Mouse (Mus musculus) kidney, embryonic 14.5 days (tissue): ENCODE measurements around the gene Shprh. TPM values are rescaled to one million over a fixed set of nuclear protein-coding genes. Genes with fewer than 3 reads are reported as not detected.
"Not testable (repeated sequence)": the region's sequence is repeated elsewhere in the genome, so short reads cannot be mapped to it uniquely, and the experiment has no call there.

Experiments used
- ATAC-seq: fragments of 200-750 bp; cut with Nextera tagmentation; 2 replicates; pipeline ENCODE4 v1.8.0; 2017; ENCODE audit warnings: moderate number of reproducible peaks, mild to moderate bottlenecking, moderate TSS enrichment, moderate library complexity; ENCODE audit not compliant: low FRiP score, low TSS enrichment
- H3K27ac ChIP-seq: fragments of 300-500 bp; sonication (generic); 2 replicates; pipeline ENCODE4 v1.5.1; 2014; ENCODE audit warnings: low read depth, mild to moderate bottlenecking, low read length, moderate library complexity, mixed read lengths
- H3K27me3 ChIP-seq: fragments of 300-500 bp; sonication (generic); 2 replicates; pipeline ENCODE4 v1.6.1; 2014; ENCODE audit warnings: mild to moderate bottlenecking, low read length; ENCODE audit not compliant: control insufficient read depth, insufficient read depth
- H3K36me3 ChIP-seq: fragments of 300-500 bp; sonication (generic); 2 replicates; pipeline ENCODE4 v1.6.1; 2014; ENCODE audit warnings: low read length, mixed read lengths; ENCODE audit not compliant: control insufficient read depth, insufficient read depth
- H3K4me1 ChIP-seq: fragments of 300-500 bp; sonication (generic); 2 replicates; pipeline ENCODE4 v1.6.1; 2014; ENCODE audit warnings: low read length, mixed read lengths; ENCODE audit not compliant: control insufficient read depth, insufficient read depth
- H3K4me2 ChIP-seq: fragments of 300-500 bp; sonication (generic); replicated peaks from 2 replicates; pipeline ENCODE4 v1.6.1; 2014; ENCODE audit warnings: low read depth, mild to moderate bottlenecking, low read length
- H3K4me3 ChIP-seq: fragments of 300-500 bp; sonication (generic); 2 replicates; pipeline ENCODE4 v1.5.1; 2014; ENCODE audit warnings: mild to moderate bottlenecking, low read length
- H3K9ac ChIP-seq: fragments of 300-500 bp; sonication (generic); 2 replicates; pipeline ENCODE4 v1.6.1; 2014; ENCODE audit warnings: low read depth, mild to moderate bottlenecking, low read length, moderate library complexity
- H3K9me3 ChIP-seq: fragments of 300-500 bp; sonication (generic); 2 replicates; pipeline ENCODE4 v1.6.1; 2016; ENCODE audit warnings: low read length; ENCODE audit not compliant: control insufficient read depth
- WGBS: fragments of 180-500 bp; shearing (Covaris S2); extraction: QIAGEN DNeasy Blood & Tissue Kit; methylation state at CpG from one replicate; pipeline ENCODE4 v1.1.7; 2014; 5-methylcytosine and 5-hydroxymethylcytosine counted together
- polyA plus RNA-seq: library from polyadenylated mRNA; unstranded; fragments of >200 nt; fragmentation: Nextera tagmentation; extraction: Ambion mirVana; gene quantifications from 2 replicates; pipeline ENCODE4 v1.2.1, GENCODE M21; 2014

Gene Shprh
- polyA plus RNA-seq, 1 experiment from 2014 or later = 27.2 TPM

DNA sequence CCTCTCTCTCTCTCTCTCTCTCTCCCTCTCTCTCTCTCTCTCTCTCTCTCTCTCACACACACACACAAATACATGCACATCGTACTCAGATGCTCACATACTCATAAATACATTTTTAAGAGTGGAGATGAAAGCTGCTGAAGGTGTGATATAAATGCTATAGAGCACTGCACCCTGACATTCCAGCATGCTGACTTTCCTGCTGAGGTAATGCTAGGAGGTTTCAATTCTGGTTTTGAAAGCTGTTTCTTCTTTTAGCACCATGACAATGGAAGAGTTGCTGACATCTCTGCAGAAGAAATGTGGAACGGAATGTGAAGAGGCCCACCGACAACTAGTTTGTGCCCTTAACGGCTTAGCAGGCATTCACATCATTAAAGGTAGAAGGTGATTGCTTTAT lies 22.4 kb downstream of the Shprh start:
- no peak overlapping the region for H3K4me2 ChIP-seq
- H3K4me1 ChIP-seq = no peaks in the 10 kb centered on the region
- no peak overlapping the region for H3K4me3 ChIP-seq
- no peaks in the 10 kb centered on the region for H3K27me3 ChIP-seq
- H3K27ac ChIP-seq = no peak overlapping the region
- H3K9ac ChIP-seq = no peak overlapping the region
- peaks cover 73% of the 10 kb centered on the region for H3K36me3 ChIP-seq
- 94% methylated on average over 4 of the region's 4 CpGs for WGBS
- no peak for ATAC-seq
- no peaks in the 10 kb centered on the region for H3K9me3 ChIP-seq

GRCm38 (mm10) chr10:11172519-11172918 lies 23.3 kb downstream of the Shprh start:
- Histone ChIP-seq H3K4me3 (no peak overlapping the region), H3K9ac (no peak overlapping the region), H3K27me3 (no peaks in the 10 kb centered on the region), H3K4me1 (no peaks in the 10 kb centered on the region), H3K4me2 (no peak overlapping the region), H3K36me3 (peaks cover 71% of the 10 kb centered on the region), H3K9me3 (no peaks in the 10 kb centered on the region), H3K27ac (no peak overlapping the region)
- no peak for ATAC-seq

DNA sequence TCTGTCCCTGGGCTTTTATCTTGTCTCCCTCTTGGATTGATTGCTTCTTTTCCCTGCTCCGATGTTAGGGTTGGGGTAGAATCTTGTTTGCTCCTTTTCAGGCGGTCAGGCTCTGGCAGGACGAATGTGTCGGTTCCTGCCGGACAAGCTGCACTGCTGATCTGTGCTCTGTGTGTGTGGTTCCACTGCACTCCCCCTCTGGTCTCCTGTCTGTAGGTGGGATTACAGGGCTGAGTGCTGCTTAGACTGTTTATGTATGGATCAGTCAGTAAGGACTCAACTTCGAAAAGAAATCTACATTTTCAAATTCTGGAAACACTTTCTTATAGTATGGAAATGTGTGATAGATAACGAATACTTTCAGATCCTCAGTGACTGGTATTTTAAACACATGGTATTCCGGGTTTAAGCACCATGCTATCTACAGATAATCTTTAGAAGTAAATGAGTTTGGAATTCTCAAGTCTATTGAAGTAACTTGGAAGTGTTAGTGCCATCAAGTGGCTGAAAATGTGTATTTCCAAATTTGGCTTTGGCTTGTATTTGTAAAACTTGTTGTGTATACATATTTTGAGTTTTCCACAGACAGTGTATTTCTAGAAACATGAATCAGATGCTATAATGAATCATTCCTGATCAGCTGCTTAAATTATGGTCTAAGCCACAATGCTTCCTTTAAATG lies 26.7 kb downstream of the Shprh start:
- peaks cover 55% of the 10 kb centered on the region for H3K36me3 ChIP-seq
- no peaks in the 10 kb centered on the region for H3K4me1 ChIP-seq
- no peaks in the 10 kb centered on the region for H3K27me3 ChIP-seq
- no peak overlapping the region for H3K9ac ChIP-seq
- ATAC-seq = no peak
- H3K4me2 ChIP-seq = no peak overlapping the region
- no peak overlapping the region for H3K27ac ChIP-seq
- no peaks in the 10 kb centered on the region for H3K9me3 ChIP-seq
- H3K4me3 ChIP-seq = no peak overlapping the region
- 87% methylated on average over 8 of the region's 8 CpGs for WGBS

DNA sequence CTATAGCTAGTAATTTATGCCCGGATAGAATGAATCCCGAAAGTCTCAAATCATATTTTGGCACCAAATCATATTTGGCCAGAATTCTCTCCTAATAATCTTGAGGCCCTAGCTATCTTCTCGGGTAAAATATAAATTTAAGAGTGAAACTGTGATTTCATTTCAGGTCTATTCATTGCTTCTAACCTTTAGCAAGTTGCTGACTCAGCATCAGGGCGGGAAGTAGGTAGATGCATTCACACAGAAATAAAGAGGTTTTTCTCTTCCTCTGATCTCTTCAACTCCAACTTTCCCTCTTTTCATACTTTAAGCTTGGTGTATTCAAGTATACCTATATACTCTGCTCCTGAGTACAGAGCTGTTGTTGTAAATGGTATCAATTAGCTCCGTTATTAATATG lies 30.9 kb downstream of the Shprh start:
- Histone ChIP-seq H3K9me3 (no peaks in the 10 kb centered on the region), H3K27me3 (no peaks in the 10 kb centered on the region), H3K36me3 (peaks cover 59% of the 10 kb centered on the region), H3K27ac (no peak overlapping the region), H3K4me2 (no peak overlapping the region), H3K4me3 (no peak overlapping the region), H3K4me1 (no peaks in the 10 kb centered on the region), H3K9ac (no peak overlapping the region)
- WGBS = 93% methylated on average over 5 of the region's 5 CpGs
- ATAC-seq = no peak

- Histone ChIP-seq H3K36me3 (peaks cover 47% of the 10 kb centered on the region), H3K27ac (no peak overlapping the region), H3K9me3 (no peaks in the 10 kb centered on the region), H3K27me3 (no peaks in the 10 kb centered on the region), H3K4me1 (no peaks in the 10 kb centered on the region), H3K4me3 (no peak overlapping the region), H3K9ac (no peak overlapping the region), H3K4me2 (no peak overlapping the region)
- no peak for ATAC-seq
- WGBS = 94% methylated on average over 1 of the region's 1 CpGs
Observed at GRCm38 (mm10) chr10:11197341-11197740, 48.1 kb downstream of the Shprh start.

DNA sequence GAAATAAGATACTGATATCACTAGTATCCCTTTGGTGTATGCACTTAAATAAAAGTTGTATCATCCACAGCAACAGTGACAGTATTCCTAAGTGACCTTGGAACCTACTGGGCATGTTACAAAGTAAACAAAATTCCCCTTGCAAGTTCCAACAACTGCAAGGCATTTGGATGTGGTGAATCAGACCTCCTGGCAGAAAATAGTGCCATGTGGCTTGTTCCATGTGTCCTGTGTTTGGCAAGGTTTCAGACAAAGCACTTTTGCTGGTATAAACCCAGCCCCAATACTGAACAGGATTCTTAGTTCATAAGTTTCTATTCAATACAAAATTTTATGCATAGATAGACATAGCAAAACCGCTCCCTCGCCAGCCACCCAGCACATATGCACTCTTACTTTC lies 49.1 kb downstream of the Shprh start:
- Histone ChIP-seq H3K27ac (no peak overlapping the region), H3K27me3 (no peaks in the 10 kb centered on the region), H3K36me3 (peaks cover 45% of the 10 kb centered on the region), H3K4me1 (no peaks in the 10 kb centered on the region), H3K9me3 (no peaks in the 10 kb centered on the region), H3K9ac (no peak overlapping the region), H3K4me3 (no peak overlapping the region), H3K4me2 (no peak overlapping the region)
- no peak for ATAC-seq
- 96% methylated on average over 2 of the region's 2 CpGs for WGBS

- ATAC-seq = no peak
- no peak overlapping the region for H3K4me2 ChIP-seq
- H3K4me3 ChIP-seq = no peak overlapping the region
- no peaks in the 10 kb centered on the region for H3K27me3 ChIP-seq
- H3K27ac ChIP-seq = no peak overlapping the region
- WGBS = 84% methylated on average over 4 of the region's 4 CpGs
- peaks cover 32% of the 10 kb centered on the region for H3K36me3 ChIP-seq
- H3K9ac ChIP-seq = no peak overlapping the region
- H3K9me3 ChIP-seq = no peaks in the 10 kb centered on the region
- no peaks in the 10 kb centered on the region for H3K4me1 ChIP-seq
Observed at GRCm38 (mm10) chr10:11199980-11200379, 50.8 kb downstream of the Shprh start.

DNA sequence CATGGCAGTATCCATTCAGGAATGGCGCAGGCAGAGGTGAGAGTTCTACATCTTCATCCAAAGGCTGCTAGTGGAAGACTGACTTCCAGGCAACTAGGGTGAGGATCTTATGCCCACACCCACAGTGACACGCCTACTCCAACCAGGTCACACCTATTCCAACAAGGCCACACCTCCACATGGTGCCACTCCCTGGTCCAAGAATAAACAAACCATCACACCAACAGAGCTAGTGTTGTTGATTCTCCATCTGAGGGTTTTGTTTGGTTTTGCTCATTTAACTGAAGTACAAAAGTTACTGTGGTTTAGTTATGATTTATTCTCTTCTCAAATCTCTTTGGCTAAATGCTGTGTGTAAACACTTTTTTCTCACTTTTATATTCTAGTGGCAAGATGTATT lies 56.7 kb downstream of the Shprh start:
- H3K36me3 ChIP-seq = peaks cover 39% of the 10 kb centered on the region
- H3K27ac ChIP-seq, H3K9me3 ChIP-seq, H3K27me3 ChIP-seq, ATAC-seq, H3K4me1 ChIP-seq, H3K9ac ChIP-seq, H3K4me3 ChIP-seq, H3K4me2 ChIP-seq: not testable (repeated sequence)
- WGBS = 89% methylated on average over 2 of the region's 2 CpGs

- Histone ChIP-seq H3K9ac (no peak overlapping the region), H3K36me3 (peaks cover 45% of the 10 kb centered on the region), H3K4me2 (no peak overlapping the region), H3K9me3 (no peaks in the 10 kb centered on the region), H3K27me3 (no peaks in the 10 kb centered on the region), H3K4me1 (no peaks in the 10 kb centered on the region), H3K4me3 (no peak overlapping the region), H3K27ac (no peak overlapping the region)
- ATAC-seq = no peak
- 100% methylated on average over 1 of the region's 1 CpGs for WGBS
Observed at GRCm38 (mm10) chr10:11208670-11209069, 59.4 kb downstream of the Shprh start.
